Mouse (Mus musculus) E14TG2a.4 (cell line): ENCODE results near the gene Gnai3.

Source experiments
- CTCF ChIP-seq: conservative IDR thresholded peaks from 2 replicates; pipeline ENCODE4 v1.5.1; 2014; ENCODE audit warnings: low read length
- NANOG ChIP-seq: IDR thresholded peaks from 2 replicates; pipeline ENCODE4 v1.6.1; 2014; ENCODE audit warnings: borderline replicate concordance, low read length, mixed read lengths
- POU5F1 ChIP-seq: IDR thresholded peaks from 2 replicates; pipeline ENCODE4 v1.6.1; 2014; ENCODE audit warnings: low read length, borderline replicate concordance

- TF ChIP-seq CTCF (no peak), NANOG (no peak), POU5F1 (no peak)
These were observed 53.3 kb downstream of the Gnai3 start, which contains the start of gene Gnat2 for GRCm38 (mm10) chr3:108092536-108093115.
